Mouse (Mus musculus) heart, embryonic 15.5 days (tissue): ENCODE results near the gene Dpysl4. TPM values are rescaled to one million over a fixed set of nuclear protein-coding genes. Genes with fewer than 3 reads are reported as not detected.

Source experiments
- polyA plus RNA-seq: library from polyadenylated mRNA; unstranded; fragments of >200 nt; fragmentation: Nextera tagmentation; extraction: Ambion mirVana; gene quantifications from 2 replicates; pipeline ENCODE4 v1.2.1, GENCODE M21; 2015

Gene Dpysl4
- polyA plus RNA-seq, 1 experiment from 2014 or later = 3.6 TPM

Other genes with a start within 250 kb of the Dpysl4 start
- 28.4 and 30.2 TPM in 2 replicates for gene Ppp2r2d, start 239.9 kb upstream of the Dpysl4 start, polyA plus RNA-seq
- 11.9 and 15.2 TPM in 2 replicates for gene Mapk1ip1, start 239.7 kb upstream of the Dpysl4 start, polyA plus RNA-seq
- 187 and 248 TPM in 2 replicates for gene Bnip3, start 176.5 kb upstream of the Dpysl4 start, polyA plus RNA-seq
- gene Jakmip3, start 145.3 kb upstream of the Dpysl4 start, polyA plus RNA-seq = 0.06 TPM in 1 of 2 replicates, not detected in the other
- gene Lrrc27, start 127.0 kb downstream of the Dpysl4 start, polyA plus RNA-seq = 3.0 and 3.5 TPM in 2 replicates
- gene Stk32c, start 127.3 kb downstream of the Dpysl4 start, polyA plus RNA-seq = 0.08 and 0.10 TPM in 2 replicates
- 7.0 and 8.5 TPM in 2 replicates for gene Pwwp2b, start 162.5 kb downstream of the Dpysl4 start, polyA plus RNA-seq